Mouse (Mus musculus) hindbrain, embryonic 14.5 days (tissue): ENCODE measurements around the gene Stpg1. TPM values are rescaled to one million over a fixed set of nuclear protein-coding genes. Genes with fewer than 3 reads are reported as not detected.

Source experiments
- ATAC-seq: fragments of 200-750 bp; cut with Nextera tagmentation; 2 replicates; pipeline ENCODE4 v1.8.0; 2017; ENCODE audit warnings: moderate number of reproducible peaks, mild to moderate bottlenecking, moderate TSS enrichment, moderate library complexity; ENCODE audit not compliant: low FRiP score
- DNase-seq: peaks from one replicate; pipeline ENCODE4 v3.0.0-alpha.2; 2015; ENCODE audit warnings: low spot score
- H3K27ac ChIP-seq: fragments of 300-500 bp; sonication (generic); 2 replicates; pipeline ENCODE4 v1.5.1; 2014; ENCODE audit warnings: mild to moderate bottlenecking, moderate library complexity
- H3K27me3 ChIP-seq: fragments of 300-500 bp; sonication (generic); 2 replicates; pipeline ENCODE4 v1.6.1; 2014; ENCODE audit warnings: mild to moderate bottlenecking, low read length, mixed read lengths; ENCODE audit not compliant: control insufficient read depth, insufficient read depth
- H3K36me3 ChIP-seq: fragments of 300-500 bp; sonication (generic); replicated peaks from 2 replicates; pipeline ENCODE4 v1.6.1; 2014; ENCODE audit not compliant: control insufficient read depth, insufficient read depth
- H3K4me1 ChIP-seq: fragments of 300-500 bp; sonication (generic); replicated peaks from 2 replicates; pipeline ENCODE4 v1.6.1; 2014; ENCODE audit warnings: antibody characterized with exemption, low read length, mixed read lengths; ENCODE audit not compliant: control insufficient read depth, insufficient read depth
- H3K4me2 ChIP-seq: fragments of 300-500 bp; sonication (generic); replicated peaks from 2 replicates; pipeline ENCODE4 v1.6.1; 2014; ENCODE audit warnings: mild to moderate bottlenecking, moderate library complexity
- H3K4me3 ChIP-seq: fragments of 300-500 bp; sonication (generic); replicated peaks from 2 replicates; pipeline ENCODE4 v1.5.1; 2014; ENCODE audit warnings: mild to moderate bottlenecking, low read length
- H3K9ac ChIP-seq: fragments of 300-500 bp; sonication (generic); 2 replicates; pipeline ENCODE4 v1.6.1; 2014
- H3K9me3 ChIP-seq: fragments of 300-500 bp; sonication (generic); 2 replicates; pipeline ENCODE4 v1.6.1; 2016; ENCODE audit warnings: low read length; ENCODE audit not compliant: control insufficient read depth
- WGBS: fragments of 180-500 bp; shearing (Covaris S2); extraction: QIAGEN DNeasy Blood & Tissue Kit; methylation state at CpG from one replicate; pipeline ENCODE4 v1.1.7; 2014; 5-methylcytosine and 5-hydroxymethylcytosine counted together
- polyA plus RNA-seq: library from polyadenylated mRNA; unstranded; fragments of >200 nt; fragmentation: Nextera tagmentation; extraction: Ambion mirVana; gene quantifications from 2 replicates; pipeline ENCODE4 v1.2.1, GENCODE M21; 2014

Stpg1 gene
- polyA plus RNA-seq, 1 experiment from 2014 or later: 0.29 TPM

DNA sequence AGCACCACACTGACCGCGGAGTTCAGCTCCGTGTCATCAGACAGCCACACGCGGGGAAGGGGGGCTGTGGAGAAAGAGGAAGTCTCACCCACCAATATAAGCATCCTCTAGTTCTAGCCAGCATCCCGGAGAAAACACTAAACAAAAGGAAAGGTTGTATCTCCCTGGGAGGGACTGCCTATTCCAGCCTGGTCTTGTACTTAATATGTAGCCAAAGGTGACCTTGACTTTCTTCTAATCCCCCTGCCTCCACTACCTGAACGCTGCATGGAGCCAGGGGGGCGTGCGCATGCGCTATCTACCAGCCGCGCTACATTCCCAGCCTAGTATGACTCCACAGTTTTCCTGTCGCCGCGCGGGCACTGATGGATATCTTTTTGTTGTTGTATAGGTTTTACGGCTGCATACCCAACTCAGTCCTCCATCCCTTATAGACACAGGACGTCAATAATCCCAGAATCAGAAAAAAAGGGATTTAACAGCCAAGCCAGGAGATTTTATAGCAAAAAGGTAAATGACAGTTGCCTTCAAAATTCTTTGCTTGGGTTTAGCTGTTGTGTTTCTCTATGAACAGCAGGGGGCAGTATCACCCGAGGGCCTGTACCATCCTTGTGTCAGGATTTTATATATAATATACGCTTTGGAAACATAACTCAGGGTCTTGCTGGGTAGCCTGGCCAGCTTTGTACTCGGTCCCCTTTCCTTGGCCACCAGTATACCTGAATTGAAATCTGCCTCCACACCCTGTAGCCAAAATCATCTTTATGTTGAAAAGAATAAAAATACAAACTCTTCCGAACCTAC lies 13.2 kb downstream of the Stpg1 start:
- peak; percentile 77; the same call in 1 of the 2 replicates for ATAC-seq
- no peak overlapping the region for H3K27ac ChIP-seq

DNA sequence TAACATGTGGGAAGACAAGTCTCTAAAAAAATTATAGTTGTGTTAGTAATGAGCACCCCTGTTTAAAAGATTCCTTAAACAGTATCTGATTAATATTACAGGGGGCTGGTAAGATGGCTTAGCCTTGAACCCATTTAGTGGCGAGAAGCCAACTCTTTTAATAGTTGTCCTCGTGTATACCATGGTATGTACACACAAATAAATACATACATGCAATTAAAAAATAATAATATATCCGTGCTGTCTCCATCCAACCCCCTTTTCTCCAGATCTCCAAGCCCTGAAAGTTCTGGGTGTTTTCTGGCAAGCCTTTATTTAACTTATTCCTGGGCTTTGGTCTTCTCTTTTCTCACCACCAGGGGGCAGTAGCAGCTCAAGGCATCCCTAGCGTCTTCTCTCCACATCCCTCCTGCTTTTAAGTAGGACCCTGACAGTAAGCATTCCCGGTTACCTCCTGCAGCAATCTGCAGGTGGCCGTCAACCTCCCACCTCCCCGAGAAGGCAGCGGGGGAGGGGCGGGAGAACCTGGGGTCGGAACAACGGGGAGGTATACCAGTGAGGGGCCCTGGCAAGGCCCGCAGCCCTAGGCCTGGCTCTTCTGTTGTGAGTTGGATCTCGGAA lies 13.9 kb downstream of the Stpg1 start:
- no peaks in the 10 kb centered on the region for H3K36me3 ChIP-seq
- H3K4me3 ChIP-seq: no peak overlapping the region
- no peak overlapping the region for H3K27ac ChIP-seq
- H3K27me3 ChIP-seq: no peaks in the 10 kb centered on the region
- no peaks in the 10 kb centered on the region for H3K9me3 ChIP-seq
- peak overlapping the region; percentile 47 for H3K4me2 ChIP-seq
- ATAC-seq: peak; percentile 43; the same call in 1 of the 2 replicates
- no peaks in the 10 kb centered on the region; the same call in 1 of the 2 replicates for H3K4me1 ChIP-seq
- WGBS: 14% methylated on average over 13 of the region's 13 CpGs
- DNase-seq: peak; percentile 95
- peak overlapping the region; percentile 51; the same call in 1 of the 2 replicates for H3K9ac ChIP-seq

More for the DNA sequence above, 13.2 kb downstream of the Stpg1 start:
- H3K4me3 ChIP-seq: peak overlapping the region; percentile 14; the same call in 1 of the 2 replicates
- peak; percentile 81 for DNase-seq
- H3K27me3 ChIP-seq: no peaks in the 10 kb centered on the region
- peak overlapping the region; percentile 29; the same call in 1 of the 2 replicates for H3K9ac ChIP-seq
- no peaks in the 10 kb centered on the region; the same call in 1 of the 2 replicates for H3K4me1 ChIP-seq
- peak overlapping the region; percentile 51 for H3K4me2 ChIP-seq
- H3K36me3 ChIP-seq: no peaks in the 10 kb centered on the region
- 16% methylated on average over 22 of the region's 22 CpGs for WGBS
- H3K9me3 ChIP-seq: no peaks in the 10 kb centered on the region

DNA sequence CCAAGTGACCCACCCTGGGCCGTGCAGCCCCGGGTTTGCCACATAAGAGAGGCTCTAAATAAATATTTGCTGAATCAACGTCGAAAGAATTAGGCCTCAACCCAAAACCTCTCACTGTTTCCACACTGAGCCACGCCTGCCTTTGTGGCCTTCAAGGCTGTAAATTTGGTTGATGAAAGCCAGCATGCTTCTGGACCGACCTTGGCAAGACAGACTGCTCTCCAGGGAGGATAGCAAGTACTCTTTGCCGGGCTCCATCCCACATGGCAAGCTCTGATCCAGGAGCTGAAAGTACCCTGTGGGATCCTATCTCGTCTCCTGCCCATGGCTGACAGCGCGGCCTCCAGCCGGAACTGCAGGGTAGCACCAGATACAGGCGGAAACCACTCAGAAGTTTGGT lies 14.9 kb downstream of the Stpg1 start:
- WGBS: 58% methylated on average over 12 of the region's 12 CpGs
- no peaks in the 10 kb centered on the region for H3K27me3 ChIP-seq

DNA sequence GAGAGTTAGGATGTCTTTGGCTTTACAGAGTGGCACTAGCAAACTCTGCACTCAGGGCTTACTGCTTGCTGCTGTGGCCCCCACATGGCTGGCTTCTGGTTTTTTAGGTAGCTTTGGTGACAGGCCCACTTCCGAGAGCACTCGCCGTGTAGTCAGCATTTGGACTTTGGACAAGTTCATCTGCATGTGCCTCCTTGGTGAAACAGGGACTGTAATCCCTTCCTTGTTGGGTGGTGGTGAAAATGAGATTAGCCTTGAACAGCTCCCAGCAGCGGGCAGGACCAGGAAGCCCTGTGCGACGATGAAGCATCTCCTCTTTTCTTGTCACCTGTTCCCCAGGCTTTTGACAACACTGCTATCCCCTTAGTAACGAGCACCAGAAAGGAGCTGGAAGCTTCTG lies 19.3 kb downstream of the Stpg1 start:
- DNase-seq: no peak
- H3K4me2 ChIP-seq: no peak overlapping the region
- no peaks in the 10 kb centered on the region for H3K27me3 ChIP-seq
- WGBS: 88% methylated on average over 7 of the region's 7 CpGs
- H3K4me3 ChIP-seq: no peak overlapping the region
- no peak overlapping the region for H3K9ac ChIP-seq
- ATAC-seq: no peak
- H3K9me3 ChIP-seq: no peaks in the 10 kb centered on the region
- H3K27ac ChIP-seq: no peak overlapping the region
- no peaks in the 10 kb centered on the region for H3K4me1 ChIP-seq
- H3K36me3 ChIP-seq: no peaks in the 10 kb centered on the region

More for the DNA sequence above, 14.9 kb downstream of the Stpg1 start:
- no peak overlapping the region for H3K27ac ChIP-seq
- no peaks in the 10 kb centered on the region for H3K9me3 ChIP-seq
- H3K36me3 ChIP-seq: no peaks in the 10 kb centered on the region
- H3K4me2 ChIP-seq: no peak overlapping the region
- H3K4me1 ChIP-seq: no peaks in the 10 kb centered on the region; the same call in 1 of the 2 replicates
- H3K9ac ChIP-seq: no peak overlapping the region
- H3K4me3 ChIP-seq: no peak overlapping the region
- ATAC-seq (no peak), DNase-seq (no peak)

DNA sequence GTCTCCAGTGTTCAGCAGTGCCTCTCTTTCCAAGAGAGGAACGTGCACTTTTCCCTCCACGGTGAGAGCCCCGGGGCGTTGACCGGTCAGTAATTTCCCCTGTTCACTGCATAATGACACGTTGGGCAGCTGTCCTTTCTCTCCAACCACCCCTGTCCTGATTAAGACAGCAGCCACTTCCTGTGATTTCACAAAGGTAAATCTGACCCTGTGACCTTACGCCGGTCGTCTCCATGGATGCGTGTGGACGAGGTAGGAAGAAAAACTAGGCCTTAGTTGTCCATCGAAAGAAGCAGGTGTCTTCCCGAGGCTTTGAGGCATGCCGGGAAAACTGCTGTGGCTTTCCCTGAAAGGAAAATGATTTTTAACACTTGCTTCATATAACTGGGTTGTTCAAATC lies 20.3 kb downstream of the Stpg1 start:
- Histone ChIP-seq H3K4me3 (no peak overlapping the region), H3K27me3 (no peaks in the 10 kb centered on the region), H3K4me2 (no peak overlapping the region), H3K36me3 (no peaks in the 10 kb centered on the region), H3K9me3 (no peaks in the 10 kb centered on the region), H3K9ac (no peak overlapping the region), H3K27ac (no peak overlapping the region), H3K4me1 (no peaks in the 10 kb centered on the region)
- 71% methylated on average over 14 of the region's 14 CpGs for WGBS
- DNase-seq (no peak), ATAC-seq (no peak)

DNA sequence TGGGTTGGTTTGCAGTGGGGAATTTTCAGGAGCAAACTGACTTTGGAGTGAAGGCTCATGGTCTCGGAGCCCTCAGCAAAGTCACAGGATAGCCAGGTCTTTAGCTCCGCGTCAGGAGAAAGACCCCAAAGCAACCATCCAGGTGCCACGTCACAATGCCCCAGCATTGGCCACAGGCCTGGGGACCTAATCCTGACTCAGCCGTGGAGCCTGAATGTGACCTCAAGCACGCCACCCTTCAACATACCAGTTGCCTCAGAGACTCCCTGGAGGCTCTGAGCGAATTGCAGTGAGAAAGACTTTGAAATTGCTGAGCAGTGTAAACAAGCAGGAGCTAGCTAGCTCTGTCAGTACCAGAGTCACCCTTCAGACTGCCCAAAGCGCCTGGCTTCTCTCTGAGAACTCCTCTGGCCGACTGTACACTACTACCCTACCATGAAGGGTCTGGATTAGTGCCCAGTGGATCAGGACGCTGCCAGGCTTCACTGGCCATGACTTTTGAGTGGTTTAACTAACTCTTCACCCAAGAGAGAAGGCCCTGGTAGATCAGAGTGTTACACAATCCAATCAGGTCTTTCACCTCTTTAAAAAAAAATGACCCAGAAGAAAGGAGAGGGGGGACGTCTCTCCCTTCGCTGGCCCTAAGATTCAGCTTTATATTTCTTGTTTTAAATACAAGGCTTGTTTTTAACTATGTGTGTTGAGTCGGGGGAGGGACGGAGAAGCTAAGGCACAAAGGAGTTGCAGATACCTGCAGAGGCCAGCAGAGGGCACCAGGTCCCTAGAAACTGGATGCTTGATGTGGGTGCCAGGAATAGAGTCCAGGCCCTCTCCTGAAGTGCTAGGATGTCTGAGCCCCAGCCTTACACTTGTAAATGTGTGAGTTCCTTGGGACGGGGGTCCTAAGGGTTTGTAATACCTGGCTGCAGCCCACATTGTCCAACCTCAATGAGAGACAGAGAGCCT lies 22.0 kb downstream of the Stpg1 start:
- Histone ChIP-seq H3K4me3 (no peak overlapping the region), H3K9me3 (no peaks in the 10 kb centered on the region), H3K4me1 (no peaks in the 10 kb centered on the region), H3K36me3 (no peaks in the 10 kb centered on the region), H3K27me3 (no peaks in the 10 kb centered on the region), H3K4me2 (no peak overlapping the region), H3K27ac (no peak overlapping the region), H3K9ac (no peak overlapping the region)
- ATAC-seq (no peak), DNase-seq (peak; percentile 52)
- 54% methylated on average over 15 of the region's 15 CpGs for WGBS

DNA sequence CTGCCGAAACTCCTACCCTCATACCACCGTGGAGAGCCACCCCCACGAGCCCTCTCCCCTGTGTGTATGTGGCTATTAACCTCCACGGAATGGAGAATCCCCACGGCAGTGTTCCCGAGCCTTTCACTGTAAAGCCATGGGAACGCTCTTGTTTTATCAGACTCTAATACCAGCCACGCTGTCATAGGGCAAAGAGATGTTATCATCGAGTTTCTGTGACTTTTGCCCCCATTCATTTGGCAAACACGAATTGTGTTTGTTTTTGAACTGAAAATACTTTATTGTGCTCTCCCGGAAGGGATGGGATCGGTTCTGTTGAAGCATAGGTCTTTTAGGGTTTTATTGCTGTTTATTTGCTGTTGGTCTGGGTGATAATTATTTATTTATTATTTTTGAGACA lies 23.5 kb downstream of the Stpg1 start:
- WGBS: 79% methylated on average over 12 of the region's 12 CpGs
- DNase-seq (no peak), ATAC-seq (no peak)
- H3K9ac ChIP-seq: no peak overlapping the region
- no peaks in the 10 kb centered on the region for H3K9me3 ChIP-seq
- no peaks in the 10 kb centered on the region for H3K36me3 ChIP-seq
- no peaks in the 10 kb centered on the region for H3K4me1 ChIP-seq
- H3K27ac ChIP-seq: no peak overlapping the region
- H3K4me2 ChIP-seq: no peak overlapping the region
- no peaks in the 10 kb centered on the region for H3K27me3 ChIP-seq
- H3K4me3 ChIP-seq: no peak overlapping the region

DNA sequence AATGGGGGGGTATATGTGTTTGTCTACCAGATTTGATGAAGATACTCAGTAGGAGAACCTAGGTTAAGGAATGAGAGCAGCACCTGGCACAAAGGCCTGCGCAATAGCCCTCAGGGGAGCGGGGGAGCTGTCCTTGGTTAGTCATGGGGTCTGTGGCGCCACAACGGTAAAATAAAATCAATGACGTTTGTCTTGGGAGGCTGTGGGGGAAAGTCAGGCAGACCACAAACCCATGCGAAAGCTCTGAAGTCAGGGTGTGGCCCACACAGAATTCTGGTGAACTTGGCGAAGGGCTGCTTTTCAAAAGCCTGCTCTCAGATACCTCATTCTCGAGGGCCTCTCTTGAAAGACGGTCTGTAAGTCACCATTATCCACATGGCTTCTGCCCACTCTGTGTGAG lies 25.8 kb downstream of the Stpg1 start:
- Histone ChIP-seq H3K27ac (no peak overlapping the region), H3K4me1 (0 out of 2 replicates have a peak, but pooled peaks cover 3% of the 10 kb centered on the region), H3K4me3 (no peak overlapping the region), H3K27me3 (no peaks in the 10 kb centered on the region), H3K9ac (no peak overlapping the region), H3K4me2 (no peak overlapping the region), H3K36me3 (no peaks in the 10 kb centered on the region), H3K9me3 (no peaks in the 10 kb centered on the region)
- no peak for DNase-seq
- WGBS: 79% methylated on average over 9 of the region's 9 CpGs
- ATAC-seq: no peak

DNA sequence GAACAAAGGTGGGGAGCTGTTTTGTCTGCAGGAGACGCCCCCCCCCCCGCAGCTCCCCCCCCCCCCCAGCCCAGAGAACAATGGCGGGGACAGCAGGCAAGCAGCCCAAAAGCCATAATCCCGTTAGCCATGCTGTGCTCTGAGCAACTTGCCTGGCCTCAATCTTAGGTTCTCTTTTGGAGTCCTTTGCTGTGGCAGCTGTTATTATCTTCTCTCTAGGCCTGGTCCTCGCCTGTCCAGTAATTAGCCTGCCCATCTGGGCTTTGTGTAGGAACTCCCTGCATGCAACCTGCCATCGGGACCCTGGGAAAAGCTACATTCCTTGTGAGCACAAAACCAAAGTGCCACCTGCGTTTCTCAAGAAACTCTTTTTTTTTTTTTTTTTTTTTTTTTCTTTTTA lies 29.3 kb downstream of the Stpg1 start:
- peaks cover 10% of the 10 kb centered on the region; the same call in 1 of the 2 replicates for H3K4me1 ChIP-seq
- H3K9ac ChIP-seq: no peak overlapping the region
- no peak overlapping the region for H3K27ac ChIP-seq
- no peaks in the 10 kb centered on the region for H3K36me3 ChIP-seq
- no peak overlapping the region for H3K4me3 ChIP-seq
- ATAC-seq: no peak
- WGBS: 5% methylated on average over 7 of the region's 7 CpGs
- no peaks in the 10 kb centered on the region for H3K9me3 ChIP-seq
- no peaks in the 10 kb centered on the region for H3K27me3 ChIP-seq
- no peak overlapping the region for H3K4me2 ChIP-seq
- DNase-seq: no peak
